Mouse (Mus musculus): ENCODE measurements around the gene Dus4l.

The Dus4l gene

DNA sequence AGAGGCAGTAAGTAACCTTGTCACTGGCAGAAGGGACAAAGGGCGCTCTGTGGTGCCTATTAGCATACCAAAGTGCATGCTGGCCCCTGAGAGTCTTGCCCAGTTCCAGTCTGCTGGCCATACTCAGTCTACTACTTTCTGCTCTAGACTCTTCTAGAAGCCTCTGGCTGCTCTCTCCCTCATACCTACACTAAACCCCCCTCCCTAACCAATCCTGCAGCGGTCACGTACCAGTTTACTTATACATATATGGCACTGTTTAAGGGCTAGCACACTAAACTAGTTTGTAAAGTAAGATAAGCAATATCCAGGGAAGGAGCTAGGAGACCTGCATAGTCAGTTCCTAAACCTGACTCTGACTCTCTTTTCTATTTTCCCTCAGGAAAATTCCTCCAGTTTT is 60.3 kb downstream of the Dus4l start:
- DNase-seq (ENCODE audit: extremely low read depth, insufficient read length, low spot score): no peak

DNA sequence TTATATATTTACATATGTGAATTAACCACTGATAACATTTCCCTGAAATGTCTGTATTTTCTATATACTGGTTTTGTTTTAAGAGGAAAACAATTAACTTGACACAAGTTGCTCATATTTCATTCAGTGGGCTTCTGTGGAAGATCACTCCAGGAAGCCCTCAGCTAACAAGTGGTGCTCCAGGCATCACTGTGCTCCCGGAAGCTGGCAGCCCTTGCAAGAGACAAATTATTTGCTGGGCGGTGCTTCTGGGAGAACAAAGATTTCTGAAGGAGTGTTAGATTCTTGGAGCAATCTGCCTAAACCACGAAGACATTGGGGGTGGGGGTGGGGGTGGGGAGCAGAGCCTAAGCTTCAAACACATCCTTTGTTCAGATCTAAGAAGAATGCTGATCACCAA is 62.6 kb downstream of the Dus4l start:
- no peak for DNase-seq (ENCODE audit: extremely low read depth, insufficient read length, low spot score)

Measured in 3134 (cell line).